Mouse (Mus musculus) midbrain, embryonic 12.5 days (tissue): ENCODE data around the gene Tubb2b. TPM values are rescaled to one million over a fixed set of nuclear protein-coding genes. Genes with fewer than 3 reads are reported as not detected.

Experiments
- ATAC-seq: fragments of 200-750 bp; cut with Nextera tagmentation; 2 replicates; pipeline ENCODE4 v1.8.0; 2017; ENCODE audit warnings: low read depth, moderate TSS enrichment, moderate library complexity; ENCODE audit not compliant: low FRiP score
- H3K27ac ChIP-seq: fragments of 300-500 bp; sonication (generic); replicated peaks from 2 replicates; pipeline ENCODE4 v1.5.1; 2016; ENCODE audit warnings: mild to moderate bottlenecking
- H3K27me3 ChIP-seq: fragments of 300-500 bp; sonication (generic); 2 replicates; pipeline ENCODE4 v1.6.1; 2016; ENCODE audit warnings: mild to moderate bottlenecking
- H3K36me3 ChIP-seq: fragments of 300-500 bp; sonication (generic); 2 replicates; pipeline ENCODE4 v1.6.1; 2016
- H3K4me1 ChIP-seq: fragments of 300-500 bp; sonication (generic); 2 replicates; pipeline ENCODE4 v1.6.1; 2016
- H3K4me2 ChIP-seq: fragments of 300-500 bp; sonication (generic); replicated peaks from 2 replicates; pipeline ENCODE4 v1.6.1; 2016; ENCODE audit warnings: mild to moderate bottlenecking, moderate library complexity
- H3K4me3 ChIP-seq: fragments of 300-500 bp; sonication (generic); 2 replicates; pipeline ENCODE4 v1.5.1; 2016; ENCODE audit warnings: mild to moderate bottlenecking
- H3K9ac ChIP-seq: fragments of 300-500 bp; sonication (generic); replicated peaks from 2 replicates; pipeline ENCODE4 v1.6.1; 2016; ENCODE audit warnings: mild to moderate bottlenecking, moderate library complexity
- H3K9me3 ChIP-seq: fragments of 300-500 bp; sonication (generic); 2 replicates; pipeline ENCODE4 v1.6.1; 2016; ENCODE audit warnings: mild to moderate bottlenecking
- WGBS: fragments of 180-500 bp; shearing (Covaris S2); methylation state at CpG from one replicate; pipeline ENCODE4 v1.1.7; 2016; 5-methylcytosine and 5-hydroxymethylcytosine counted together
- polyA plus RNA-seq: library from polyadenylated mRNA; unstranded; fragments of >200 nt; fragmentation: Nextera tagmentation; extraction: Ambion mirVana; gene quantifications from 2 replicates; pipeline ENCODE4 v1.2.1, GENCODE M21; 2016

Tubb2b gene
- polyA plus RNA-seq = 380 and 432 TPM in 2 replicates

DNA sequence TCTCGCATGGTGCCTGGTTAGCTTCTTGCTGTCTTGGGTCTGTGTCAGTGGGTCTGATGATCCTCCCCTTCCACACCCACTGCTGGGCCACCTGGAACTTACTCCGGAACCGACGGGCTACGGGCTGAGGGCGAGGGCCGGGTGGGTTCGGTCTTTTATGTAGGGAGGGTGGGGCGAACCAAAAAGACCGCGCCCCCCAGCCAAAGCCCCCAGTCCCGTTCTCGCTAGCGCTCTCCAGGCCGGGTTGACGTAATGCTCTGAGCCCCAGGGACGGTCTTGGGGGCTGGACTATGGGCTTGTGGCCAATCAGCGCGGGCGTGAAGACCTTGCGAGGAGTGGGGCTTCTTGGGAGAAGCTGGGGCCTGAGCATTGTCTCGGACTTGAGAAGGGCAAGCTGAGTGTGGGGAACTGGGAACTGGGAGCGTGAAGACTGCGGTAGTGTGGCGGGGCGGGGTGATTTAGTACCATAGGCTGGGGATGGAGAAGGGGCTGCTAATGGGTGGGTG, at the start of gene Tubb2b:
TSS of gene Tubb2b (minus strand) at position 241 of the 506 bp plus-strand sequence.
- peak; percentile 91 for ATAC-seq
- Histone ChIP-seq H3K36me3 (peaks cover 24% of the 10 kb centered on the region), H3K4me2 (peak within 1 kb of the TSS; percentile 86), H3K27me3 (no peaks in the 10 kb centered on the region), H3K9me3 (no peaks in the 10 kb centered on the region), H3K4me1 (peaks cover 40% of the 10 kb centered on the region), H3K27ac (peak within 1 kb of the TSS; percentile 100), H3K4me3 (peak within 1 kb of the TSS; percentile 89), H3K9ac (peak within 1 kb of the TSS; percentile 97)
- WGBS = under 1% methylated on average over 26 of the region's 26 CpGs

GRCm38 (mm10) chr13:34174025-34174424, 43.8 kb upstream of the Tubb2b start:
- no peak overlapping the region for H3K9ac ChIP-seq
- H3K27me3 ChIP-seq = no peaks in the 10 kb centered on the region
- WGBS = 94% methylated on average over 6 of the region's 6 CpGs
- no peak overlapping the region for H3K27ac ChIP-seq
- no peak for ATAC-seq
- H3K4me1 ChIP-seq = no peaks in the 10 kb centered on the region
- peaks cover 8% of the 10 kb centered on the region for H3K36me3 ChIP-seq
- H3K4me2 ChIP-seq = no peak overlapping the region
- no peak overlapping the region for H3K4me3 ChIP-seq
- no peaks in the 10 kb centered on the region for H3K9me3 ChIP-seq

GRCm38 (mm10) chr13:34163304-34163975, 33.2 kb upstream of the Tubb2b start:
- no peak for ATAC-seq
- WGBS = 44% methylated on average over 12 of the region's 12 CpGs

GRCm38 (mm10) chr13:34162491-34163303, 32.4 kb upstream of the Tubb2b start, which contains the start of gene Psmg4:
Gene Psmg4, plus strand, starts transcription at chr13:34162964.
- Histone ChIP-seq H3K27ac (peak within 1 kb of the TSS; percentile 82), H3K4me3 (peak within 1 kb of the TSS; percentile 65), H3K9me3 (0 out of 2 replicates have a peak, but pooled peaks cover 2% of the 10 kb centered on the region), H3K4me2 (peak within 1 kb of the TSS; percentile 66), H3K9ac (peak within 1 kb of the TSS; percentile 63), H3K4me1 (peaks cover 11% of the 10 kb centered on the region), H3K27me3 (no peaks in the 10 kb centered on the region), H3K36me3 (peaks cover 11% of the 10 kb centered on the region)
- ATAC-seq = peak; percentile 96
- WGBS = 4% methylated on average over 44 of the region's 44 CpGs

More at GRCm38 (mm10) chr13:34163304-34163975, 33.2 kb upstream of the Tubb2b start:
- peak overlapping the region; percentile 82 for H3K27ac ChIP-seq
- H3K27me3 ChIP-seq = no peaks in the 10 kb centered on the region
- H3K9me3 ChIP-seq = no peaks in the 10 kb centered on the region
- peak overlapping the region; percentile 65 for H3K4me3 ChIP-seq
- H3K9ac ChIP-seq = peak overlapping the region; percentile 63
- peaks cover 11% of the 10 kb centered on the region for H3K36me3 ChIP-seq
- peaks cover 11% of the 10 kb centered on the region for H3K4me1 ChIP-seq
- peak overlapping the region; percentile 66 for H3K4me2 ChIP-seq

DNA sequence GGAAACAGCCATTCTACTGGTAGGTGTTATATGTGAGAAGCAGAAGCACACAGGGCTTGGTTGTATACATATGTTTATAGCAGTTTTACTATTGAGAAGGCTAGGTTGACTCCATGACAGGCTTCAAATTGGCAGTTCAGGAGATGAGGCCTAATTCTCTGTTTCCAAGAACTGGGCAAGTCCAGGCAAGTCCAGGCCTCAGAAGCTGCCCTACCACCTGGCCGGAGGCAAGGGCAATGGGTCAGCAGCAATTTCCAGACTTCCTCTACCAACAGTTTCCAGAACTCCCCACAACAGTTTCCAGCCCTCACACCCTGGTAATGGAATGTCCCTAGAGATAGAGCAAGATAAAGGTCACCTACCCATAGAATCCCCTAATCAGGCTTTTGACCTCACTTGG, 29.7 kb upstream of the Tubb2b start:
- 94% methylated on average over 1 of the region's 1 CpGs for WGBS
- H3K27me3 ChIP-seq = no peaks in the 10 kb centered on the region
- peaks cover 19% of the 10 kb centered on the region for H3K4me1 ChIP-seq
- no peak overlapping the region for H3K9ac ChIP-seq
- ATAC-seq = no peak
- H3K4me3 ChIP-seq = no peak overlapping the region
- 0 out of 2 replicates have a peak, but pooled peaks cover 2% of the 10 kb centered on the region for H3K9me3 ChIP-seq
- no peaks in the 10 kb centered on the region for H3K36me3 ChIP-seq
- H3K27ac ChIP-seq = no peak overlapping the region
- no peak overlapping the region for H3K4me2 ChIP-seq

- 94% methylated on average over 3 of the region's 3 CpGs for WGBS
- Histone ChIP-seq H3K27ac (no peak overlapping the region), H3K4me1 (peaks cover 26% of the 10 kb centered on the region), H3K36me3 (no peaks in the 10 kb centered on the region), H3K4me3 (no peak overlapping the region), H3K27me3 (no peaks in the 10 kb centered on the region), H3K9me3 (0 out of 2 replicates have a peak, but pooled peaks cover 2% of the 10 kb centered on the region), H3K4me2 (no peak overlapping the region), H3K9ac (no peak overlapping the region)
- no peak for ATAC-seq
Observed at GRCm38 (mm10) chr13:34157596-34158157, 27.4 kb upstream of the Tubb2b start.

DNA sequence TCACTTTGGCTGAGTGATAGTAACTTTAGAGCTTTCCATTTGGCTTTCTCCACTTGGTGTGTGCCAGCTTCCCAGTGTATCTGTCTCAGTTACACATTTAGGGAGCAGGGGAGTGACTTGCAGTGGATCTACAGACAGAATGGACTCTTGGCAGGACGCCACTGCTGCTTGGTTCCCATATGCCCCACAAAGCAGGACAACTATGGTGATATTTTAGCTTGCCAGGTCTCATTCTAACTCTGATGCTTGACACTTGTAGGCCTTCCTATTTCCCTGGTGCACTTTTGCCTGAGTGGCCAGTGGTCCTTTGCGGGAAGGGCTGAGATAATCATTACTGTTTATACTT, 26.5 kb upstream of the Tubb2b start:
- peaks cover 21% of the 10 kb centered on the region for H3K4me1 ChIP-seq
- 82% methylated on average over 2 of the region's 2 CpGs for WGBS
- no peak for ATAC-seq
- no peak overlapping the region for H3K4me3 ChIP-seq
- H3K27me3 ChIP-seq = no peaks in the 10 kb centered on the region
- no peaks in the 10 kb centered on the region for H3K36me3 ChIP-seq
- H3K9ac ChIP-seq = no peak overlapping the region
- 0 out of 2 replicates have a peak, but pooled peaks cover 2% of the 10 kb centered on the region for H3K9me3 ChIP-seq
- H3K4me2 ChIP-seq = no peak overlapping the region
- no peak overlapping the region for H3K27ac ChIP-seq

DNA sequence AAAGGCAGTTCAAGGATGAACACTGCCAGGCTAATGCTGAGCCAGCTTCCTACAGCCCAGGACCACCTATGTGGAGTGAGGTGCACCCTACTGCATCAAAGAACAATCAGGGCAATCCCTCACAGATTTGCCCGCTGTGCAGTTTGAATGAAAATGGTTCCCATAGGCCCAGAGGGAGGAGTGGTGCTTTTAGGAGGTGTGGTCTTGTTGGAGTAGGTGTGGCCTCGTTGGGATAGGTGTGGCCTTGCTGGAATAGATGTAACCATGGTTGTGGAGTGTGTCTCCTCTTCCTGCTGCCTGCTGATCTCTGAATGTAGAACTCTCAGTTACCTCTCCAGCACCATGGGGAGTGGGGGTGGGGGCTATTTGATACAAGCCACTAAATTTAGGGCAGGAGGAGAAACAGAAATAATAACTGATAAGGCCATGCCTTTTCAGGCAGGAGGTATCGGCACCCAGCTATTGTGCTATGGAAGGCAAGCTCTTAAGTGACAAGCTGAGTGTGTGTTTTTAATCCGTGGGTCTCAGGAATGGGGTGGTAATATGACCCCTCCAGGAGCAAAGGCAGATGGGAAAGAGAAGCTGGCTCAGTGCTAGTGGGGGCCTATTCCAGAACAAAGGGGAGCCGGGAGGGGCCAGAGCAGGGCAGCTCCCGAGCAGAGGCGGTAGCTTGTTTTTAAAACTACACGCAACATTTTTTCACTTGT, 26.0 kb upstream of the Tubb2b start:
- ATAC-seq = no peak
- H3K9ac ChIP-seq = no peak overlapping the region

DNA sequence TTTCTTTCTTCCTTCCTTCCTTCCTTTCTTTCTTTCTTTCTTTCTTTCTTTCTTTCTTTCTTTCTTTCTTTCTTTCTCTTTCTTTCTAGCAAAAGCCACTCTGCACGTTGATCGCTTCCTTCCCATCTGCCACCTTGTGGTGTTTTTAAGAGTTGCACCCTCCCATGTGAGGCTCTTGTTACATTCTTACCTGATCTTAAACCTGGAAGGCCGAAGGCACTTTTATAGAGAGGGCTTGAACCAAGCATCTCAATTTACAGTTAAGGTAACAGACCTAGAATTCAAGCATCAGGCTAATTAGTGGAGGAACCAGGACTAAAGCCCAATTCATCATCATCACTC, 24.6 kb upstream of the Tubb2b start:
- Histone ChIP-seq H3K9ac (no peak overlapping the region; the same call in 1 of the 2 replicates), H3K9me3 (0 out of 2 replicates have a peak, but pooled peaks cover 2% of the 10 kb centered on the region), H3K36me3 (no peaks in the 10 kb centered on the region), H3K4me1 (peaks cover 30% of the 10 kb centered on the region), H3K27me3 (no peaks in the 10 kb centered on the region), H3K27ac (peak overlapping the region; percentile 74; the same call in 1 of the 2 replicates), H3K4me3 (no peak overlapping the region), H3K4me2 (peak overlapping the region; percentile 36)
- no peak for ATAC-seq
- WGBS = 30% methylated on average over 3 of the region's 3 CpGs

More for the DNA sequence above, 26.0 kb upstream of the Tubb2b start:
- 0 out of 2 replicates have a peak, but pooled peaks cover 2% of the 10 kb centered on the region for H3K9me3 ChIP-seq
- H3K4me3 ChIP-seq = no peak overlapping the region
- H3K4me2 ChIP-seq = no peak overlapping the region
- H3K27me3 ChIP-seq = no peaks in the 10 kb centered on the region
- H3K4me1 ChIP-seq = peaks cover 21% of the 10 kb centered on the region
- no peak overlapping the region for H3K27ac ChIP-seq
- 63% methylated on average over 8 of the region's 8 CpGs for WGBS
- H3K36me3 ChIP-seq = no peaks in the 10 kb centered on the region

- H3K4me1 ChIP-seq = peaks cover 35% of the 10 kb centered on the region
- H3K36me3 ChIP-seq = no peaks in the 10 kb centered on the region
- no peak overlapping the region for H3K4me3 ChIP-seq
- peak overlapping the region; percentile 36 for H3K4me2 ChIP-seq
- peak overlapping the region; percentile 74 for H3K27ac ChIP-seq
- H3K9me3 ChIP-seq = 0 out of 2 replicates have a peak, but pooled peaks cover 2% of the 10 kb centered on the region
- ATAC-seq = 0 out of 2 replicates have a peak, but pooled peaks have one; percentile 35
- H3K9ac ChIP-seq = no peak overlapping the region; the same call in 1 of the 2 replicates
- no peaks in the 10 kb centered on the region for H3K27me3 ChIP-seq
- WGBS = 49% methylated on average over 13 of the region's 13 CpGs
Observed at GRCm38 (mm10) chr13:34154217-34154930, 24.1 kb upstream of the Tubb2b start.
